Mouse (Mus musculus) bone marrow macrophage, adult 2 months (primary cell): Measurements from ENCODE around the gene Keap1.

Experiments used
- CTCF ChIP-seq: IDR thresholded peaks from 2 replicates; pipeline ENCODE4 v1.5.1; 2012; ENCODE audit warnings: low read depth, mild to moderate bottlenecking, low read length, moderate library complexity
- POLR2A ChIP-seq: IDR thresholded peaks from 2 replicates; pipeline ENCODE4 v1.6.1; 2012; ENCODE audit warnings: mild to moderate bottlenecking, low read depth, low read length, borderline replicate concordance

DNA sequence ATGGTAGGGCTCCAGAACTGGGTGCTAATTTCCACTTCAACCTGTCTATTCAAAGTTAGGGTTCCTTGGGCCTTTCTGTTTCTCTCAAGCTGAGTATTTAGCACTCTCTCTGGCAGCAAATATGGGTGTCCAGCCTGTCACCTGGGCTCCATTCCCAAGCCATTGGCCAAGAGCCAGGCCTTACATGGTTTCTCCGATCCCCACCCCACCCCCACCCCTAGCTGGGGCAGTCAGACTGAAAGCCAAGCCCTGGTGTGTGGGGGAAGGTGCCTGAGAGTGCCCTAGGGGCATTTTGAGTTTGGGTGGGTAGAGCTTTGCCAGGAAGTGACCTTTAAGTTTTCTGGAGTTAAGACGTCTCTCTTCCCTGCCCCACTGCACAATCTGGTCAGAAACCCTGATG lies 54.4 kb downstream of the Keap1 start:
- TF ChIP-seq CTCF (no peak), POLR2A (no peak)
